Mouse (Mus musculus) kidney, embryonic 14.5 days (tissue): ENCODE measurements around the gene Inpp5a. TPM values are rescaled to one million over a fixed set of nuclear protein-coding genes. Genes with fewer than 3 reads are reported as not detected.

ENCODE experiments used
- ATAC-seq: fragments of 200-750 bp; cut with Nextera tagmentation; 2 replicates; pipeline ENCODE4 v1.8.0; 2017; ENCODE audit warnings: moderate number of reproducible peaks, mild to moderate bottlenecking, moderate TSS enrichment, moderate library complexity; ENCODE audit not compliant: low FRiP score, low TSS enrichment
- H3K27ac ChIP-seq: fragments of 300-500 bp; sonication (generic); 2 replicates; pipeline ENCODE4 v1.5.1; 2014; ENCODE audit warnings: low read depth, mild to moderate bottlenecking, low read length, moderate library complexity, mixed read lengths
- H3K27me3 ChIP-seq: fragments of 300-500 bp; sonication (generic); 2 replicates; pipeline ENCODE4 v1.6.1; 2014; ENCODE audit warnings: mild to moderate bottlenecking, low read length; ENCODE audit not compliant: control insufficient read depth, insufficient read depth
- H3K36me3 ChIP-seq: fragments of 300-500 bp; sonication (generic); 2 replicates; pipeline ENCODE4 v1.6.1; 2014; ENCODE audit warnings: low read length, mixed read lengths; ENCODE audit not compliant: control insufficient read depth, insufficient read depth
- H3K4me1 ChIP-seq: fragments of 300-500 bp; sonication (generic); 2 replicates; pipeline ENCODE4 v1.6.1; 2014; ENCODE audit warnings: low read length, mixed read lengths; ENCODE audit not compliant: control insufficient read depth, insufficient read depth
- H3K4me2 ChIP-seq: fragments of 300-500 bp; sonication (generic); replicated peaks from 2 replicates; pipeline ENCODE4 v1.6.1; 2014; ENCODE audit warnings: low read depth, mild to moderate bottlenecking, low read length
- H3K4me3 ChIP-seq: fragments of 300-500 bp; sonication (generic); 2 replicates; pipeline ENCODE4 v1.5.1; 2014; ENCODE audit warnings: mild to moderate bottlenecking, low read length
- H3K9ac ChIP-seq: fragments of 300-500 bp; sonication (generic); 2 replicates; pipeline ENCODE4 v1.6.1; 2014; ENCODE audit warnings: low read depth, mild to moderate bottlenecking, low read length, moderate library complexity
- H3K9me3 ChIP-seq: fragments of 300-500 bp; sonication (generic); 2 replicates; pipeline ENCODE4 v1.6.1; 2016; ENCODE audit warnings: low read length; ENCODE audit not compliant: control insufficient read depth
- WGBS: fragments of 180-500 bp; shearing (Covaris S2); extraction: QIAGEN DNeasy Blood & Tissue Kit; methylation state at CpG from one replicate; pipeline ENCODE4 v1.1.7; 2014; 5-methylcytosine and 5-hydroxymethylcytosine counted together
- polyA plus RNA-seq: library from polyadenylated mRNA; unstranded; fragments of >200 nt; fragmentation: Nextera tagmentation; extraction: Ambion mirVana; gene quantifications from 2 replicates; pipeline ENCODE4 v1.2.1, GENCODE M21; 2014

The Inpp5a gene
- polyA plus RNA-seq, 1 experiment from 2014 or later: 26.1 TPM

- no peak for ATAC-seq
- Histone ChIP-seq H3K9me3 (no peaks in the 10 kb centered on the region), H3K27me3 (no peaks in the 10 kb centered on the region), H3K4me1 (no peaks in the 10 kb centered on the region), H3K27ac (no peak overlapping the region), H3K36me3 (peaks cover 6% of the 10 kb centered on the region; the same call in 1 of the 2 replicates), H3K4me2 (no peak overlapping the region), H3K4me3 (no peak overlapping the region), H3K9ac (no peak overlapping the region)
- WGBS: 42% methylated on average over 4 of the region's 4 CpGs
Measured at GRCm38 (mm10) chr7:139531428-139531801, 142.5 kb downstream of the Inpp5a start.

GRCm38 (mm10) chr7:139536331-139536730, 147.4 kb downstream of the Inpp5a start:
- no peak overlapping the region for H3K27ac ChIP-seq
- H3K4me2 ChIP-seq: no peak overlapping the region
- H3K4me3 ChIP-seq: no peak overlapping the region
- 0 out of 2 replicates have a peak, but pooled peaks cover 3% of the 10 kb centered on the region for H3K36me3 ChIP-seq
- H3K4me1 ChIP-seq: no peaks in the 10 kb centered on the region
- H3K27me3 ChIP-seq: no peaks in the 10 kb centered on the region
- H3K9ac ChIP-seq: no peak overlapping the region
- 87% methylated on average over 5 of the region's 5 CpGs for WGBS
- no peaks in the 10 kb centered on the region for H3K9me3 ChIP-seq
- ATAC-seq: no peak; the same call in 1 of the 2 replicates

- no peak overlapping the region for H3K4me3 ChIP-seq
- H3K36me3 ChIP-seq: 0 out of 2 replicates have a peak, but pooled peaks cover under 1% of the 10 kb centered on the region
- H3K4me1 ChIP-seq: no peaks in the 10 kb centered on the region
- no peak overlapping the region for H3K4me2 ChIP-seq
- no peaks in the 10 kb centered on the region for H3K9me3 ChIP-seq
- no peaks in the 10 kb centered on the region for H3K27me3 ChIP-seq
- H3K9ac ChIP-seq: no peak overlapping the region
- ATAC-seq: no peak
- H3K27ac ChIP-seq: no peak overlapping the region
- 96% methylated on average over 2 of the region's 2 CpGs for WGBS
Measured at GRCm38 (mm10) chr7:139536831-139537230, 147.9 kb downstream of the Inpp5a start.

GRCm38 (mm10) chr7:139537831-139538230, 148.9 kb downstream of the Inpp5a start:
- ATAC-seq: no peak
- 92% methylated on average over 9 of the region's 9 CpGs for WGBS
- H3K9ac ChIP-seq: no peak overlapping the region
- no peaks in the 10 kb centered on the region for H3K4me1 ChIP-seq
- no peak overlapping the region for H3K27ac ChIP-seq
- H3K4me3 ChIP-seq: no peak overlapping the region
- H3K36me3 ChIP-seq: no peaks in the 10 kb centered on the region
- no peak overlapping the region for H3K4me2 ChIP-seq
- no peaks in the 10 kb centered on the region for H3K27me3 ChIP-seq
- H3K9me3 ChIP-seq: no peaks in the 10 kb centered on the region

GRCm38 (mm10) chr7:139538541-139538940, 149.6 kb downstream of the Inpp5a start:
- ATAC-seq: no peak
- no peaks in the 10 kb centered on the region for H3K36me3 ChIP-seq
- H3K4me1 ChIP-seq: no peaks in the 10 kb centered on the region
- no peak overlapping the region for H3K9ac ChIP-seq
- no peaks in the 10 kb centered on the region for H3K9me3 ChIP-seq
- H3K27me3 ChIP-seq: no peaks in the 10 kb centered on the region
- no peak overlapping the region for H3K4me2 ChIP-seq
- 89% methylated on average over 2 of the region's 2 CpGs for WGBS
- no peak overlapping the region for H3K4me3 ChIP-seq
- H3K27ac ChIP-seq: no peak overlapping the region

GRCm38 (mm10) chr7:139540601-139541000, 151.7 kb downstream of the Inpp5a start:
- no peak for ATAC-seq
- no peak overlapping the region for H3K4me2 ChIP-seq
- H3K4me3 ChIP-seq: no peak overlapping the region
- no peaks in the 10 kb centered on the region for H3K36me3 ChIP-seq
- H3K27me3 ChIP-seq: no peaks in the 10 kb centered on the region
- no peak overlapping the region for H3K27ac ChIP-seq
- H3K4me1 ChIP-seq: peaks cover 3% of the 10 kb centered on the region; the same call in 1 of the 2 replicates
- H3K9me3 ChIP-seq: no peaks in the 10 kb centered on the region
- no peak overlapping the region for H3K9ac ChIP-seq
- 88% methylated on average over 1 of the region's 1 CpGs for WGBS

- Histone ChIP-seq H3K4me2 (no peak overlapping the region), H3K27me3 (no peaks in the 10 kb centered on the region), H3K9ac (no peak overlapping the region), H3K4me1 (peaks cover 3% of the 10 kb centered on the region; the same call in 1 of the 2 replicates), H3K9me3 (no peaks in the 10 kb centered on the region), H3K4me3 (no peak overlapping the region), H3K27ac (no peak overlapping the region), H3K36me3 (no peaks in the 10 kb centered on the region)
- 81% methylated on average over 6 of the region's 6 CpGs for WGBS
- no peak for ATAC-seq
Measured at GRCm38 (mm10) chr7:139541422-139541821, 152.5 kb downstream of the Inpp5a start.

- Histone ChIP-seq H3K27me3 (no peaks in the 10 kb centered on the region), H3K4me2 (no peak overlapping the region), H3K27ac (no peak overlapping the region), H3K9ac (no peak overlapping the region), H3K9me3 (no peaks in the 10 kb centered on the region), H3K36me3 (no peaks in the 10 kb centered on the region), H3K4me3 (no peak overlapping the region), H3K4me1 (peaks cover 3% of the 10 kb centered on the region; the same call in 1 of the 2 replicates)
- WGBS: 68% methylated on average over 12 of the region's 12 CpGs
- ATAC-seq: 0 out of 2 replicates have a peak, but pooled peaks have one; percentile 56
Measured at GRCm38 (mm10) chr7:139544706-139545625, 156.1 kb downstream of the Inpp5a start.

GRCm38 (mm10) chr7:139547325-139547724, 158.4 kb downstream of the Inpp5a start:
- no peak overlapping the region for H3K4me3 ChIP-seq
- 77% methylated on average over 2 of the region's 2 CpGs for WGBS
- no peak for ATAC-seq

More at GRCm38 (mm10) chr7:139547325-139547724, 158.4 kb downstream of the Inpp5a start:
- Histone ChIP-seq H3K4me1 (peaks cover 3% of the 10 kb centered on the region; the same call in 1 of the 2 replicates), H3K27me3 (no peaks in the 10 kb centered on the region), H3K36me3 (no peaks in the 10 kb centered on the region), H3K9me3 (no peaks in the 10 kb centered on the region), H3K4me2 (no peak overlapping the region), H3K27ac (no peak overlapping the region), H3K9ac (no peak overlapping the region)
